Mouse (Mus musculus) small intestine, adult 2 months (tissue): ENCODE results near the gene Gramd2.

Source experiments
- CTCF ChIP-seq: fragments of 200-500 bp; IDR thresholded peaks from 2 replicates; pipeline ENCODE4 v1.5.1; 2012; ENCODE audit warnings: low read depth, mild to moderate bottlenecking, control low read depth, inconsistent platforms, low read length, moderate library complexity, mixed read lengths; ENCODE audit not compliant: insufficient replicate concordance, insufficient read length; ENCODE audit errors: extremely low read depth
- POLR2A ChIP-seq: fragments of 200-500 bp; IDR thresholded peaks from 2 replicates; pipeline ENCODE4 v1.6.1; 2012; ENCODE audit warnings: low read depth, mild to moderate bottlenecking, control low read depth, inconsistent platforms, low read length, moderate library complexity

GRCm38 (mm10) chr9:59680534-59680875 is 561 bp downstream of the Gramd2 start:
- TF ChIP-seq POLR2A (no peak), CTCF (no peak)
